Mouse (Mus musculus): ENCODE results near the gene Zfyve26. TPM values are rescaled to one million over a fixed set of nuclear protein-coding genes. Genes with fewer than 3 reads are reported as not detected.
A peak's percentile ranks its signal among the peaks of the same experiment; 100 is the strongest.
"Not testable (repeated sequence)": the region's sequence is repeated elsewhere in the genome, so short reads cannot be mapped to it uniquely, and the experiment has no call there.

The Zfyve26 gene
- 14.6 and 15.6 TPM in 2 replicates for polyA plus RNA-seq (2011; ENCODE audit: insufficient read length, low read depth, missing spikeins)

DNA sequence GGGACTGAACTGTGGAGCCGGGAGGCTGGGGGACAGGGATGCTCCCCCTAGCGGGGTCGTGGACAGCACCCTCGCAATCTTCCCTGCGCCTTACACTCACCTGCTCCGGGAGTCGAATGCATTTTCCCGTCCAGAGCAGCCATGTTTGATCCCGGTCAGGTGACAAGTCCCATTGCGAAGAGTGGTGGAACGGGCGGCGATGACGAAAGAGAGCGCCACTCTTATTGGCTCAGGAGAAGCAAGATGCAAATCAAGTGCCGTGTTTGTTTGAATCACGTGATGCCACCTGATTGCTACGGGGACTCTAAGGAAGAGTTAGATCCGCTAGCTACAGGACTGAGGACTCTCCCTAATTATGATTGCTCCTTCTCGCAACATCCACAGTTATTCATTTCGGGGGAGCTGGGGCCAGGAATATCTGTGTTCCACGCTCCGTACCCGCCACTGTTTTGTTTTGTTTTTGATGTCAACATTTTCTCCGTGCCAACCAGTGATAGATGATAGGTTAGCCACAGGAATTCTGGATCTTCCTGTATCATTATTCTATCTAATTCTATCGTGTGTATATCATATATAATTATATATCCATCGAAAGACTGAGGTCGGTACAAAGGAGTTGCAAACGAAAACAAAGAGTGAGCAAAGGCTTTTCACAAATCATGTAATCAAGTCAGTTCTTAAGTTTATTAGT lies at the start of gene Zfyve26:
TSS of gene Zfyve26 (minus strand) at position 179 of the 691 bp plus-strand sequence.
- peak within 1 kb of the TSS; percentile 39; the same call in 1 of the 2 replicates for H3K27ac ChIP-seq (ENCODE audit: insufficient read depth, low read length)
- H3K4me3 ChIP-seq (ENCODE audit: insufficient read depth, low read length) = peak within 1 kb of the TSS; percentile 98
- peaks cover 2% of the 10 kb centered on the region; the same call in 1 of the 2 replicates for H3K4me1 ChIP-seq (ENCODE audit: control insufficient read depth, insufficient read depth, low read length)
- no peak for TF ChIP-seq CTCF (IDR thresholded peaks at IDR 0.05; ENCODE audit: borderline replicate concordance, insufficient read depth, low read length)
- peak; percentile 72 for TF ChIP-seq POLR2A (IDR thresholded peaks at IDR 0.05; ENCODE audit: low read depth, low read length)

DNA sequence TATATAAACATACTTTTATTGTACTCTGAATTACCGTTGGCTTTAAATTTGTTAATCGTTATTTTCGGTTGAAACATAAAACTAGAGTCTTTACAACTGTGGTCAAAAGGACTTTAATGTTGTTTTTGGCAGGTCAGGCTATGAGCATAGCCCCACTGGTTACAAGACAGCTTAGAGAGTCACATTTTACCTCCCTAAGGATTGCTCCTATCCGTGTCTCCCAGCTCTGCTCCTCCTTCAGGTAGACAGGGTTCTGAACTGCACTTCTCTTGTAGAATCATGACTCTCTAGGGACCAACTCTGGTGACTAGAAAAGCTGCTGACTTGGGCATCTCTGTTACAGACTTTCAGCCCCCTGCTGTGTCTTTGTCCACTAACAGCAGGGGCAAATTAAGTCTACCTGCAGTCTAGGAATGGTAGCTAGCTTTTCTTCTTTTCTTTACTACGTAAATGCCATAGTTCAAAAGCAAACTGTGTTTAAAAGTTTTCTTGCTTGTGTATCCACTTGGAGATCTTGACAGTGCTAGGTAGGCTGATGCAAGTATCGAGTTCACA lies 45.3 kb upstream of the Zfyve26 start:
- Histone ChIP-seq H3K4me1 (ENCODE audit: control insufficient read depth, insufficient read depth, low read length) (peaks cover 7% of the 10 kb centered on the region), H3K27ac (ENCODE audit: insufficient read depth, low read length) (no peak overlapping the region), H3K4me3 (ENCODE audit: insufficient read depth, low read length) (no peak overlapping the region)
- TF ChIP-seq POLR2A (IDR thresholded peaks at IDR 0.05; ENCODE audit: low read depth, low read length) (no peak), CTCF (IDR thresholded peaks at IDR 0.05; ENCODE audit: borderline replicate concordance, insufficient read depth, low read length) (no peak)

DNA sequence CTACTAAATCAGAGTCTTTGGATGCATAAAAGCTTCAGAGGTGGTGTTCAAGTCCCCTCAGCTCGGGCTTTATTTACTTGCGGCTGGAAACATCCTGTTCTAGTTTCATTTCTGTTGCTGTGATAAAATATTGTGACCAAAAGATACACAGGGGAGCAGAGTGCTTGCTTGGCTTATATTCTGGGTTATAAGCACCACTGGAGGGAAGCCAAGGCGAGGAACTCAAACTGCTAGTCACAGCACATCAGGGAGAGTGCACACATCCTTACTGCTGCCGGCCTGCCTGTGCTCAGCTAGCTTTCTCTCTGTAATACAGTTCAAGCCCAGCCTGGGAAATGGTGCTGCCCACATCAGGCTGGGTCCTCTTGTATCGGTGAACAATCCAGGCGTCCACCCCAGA lies 44.4 kb upstream of the Zfyve26 start:
- H3K4me3 ChIP-seq (ENCODE audit: insufficient read depth, low read length) = no peak overlapping the region
- peaks cover 3% of the 10 kb centered on the region; the same call in 1 of the 2 replicates for H3K4me1 ChIP-seq (ENCODE audit: control insufficient read depth, insufficient read depth, low read length)
- H3K27ac ChIP-seq (ENCODE audit: insufficient read depth, low read length) = peak overlapping the region; percentile 25; the same call in 1 of the 2 replicates
- no peak for TF ChIP-seq POLR2A (IDR thresholded peaks at IDR 0.05; ENCODE audit: low read depth, low read length)
- no peak for TF ChIP-seq CTCF (IDR thresholded peaks at IDR 0.05; ENCODE audit: borderline replicate concordance, insufficient read depth, low read length)

DNA sequence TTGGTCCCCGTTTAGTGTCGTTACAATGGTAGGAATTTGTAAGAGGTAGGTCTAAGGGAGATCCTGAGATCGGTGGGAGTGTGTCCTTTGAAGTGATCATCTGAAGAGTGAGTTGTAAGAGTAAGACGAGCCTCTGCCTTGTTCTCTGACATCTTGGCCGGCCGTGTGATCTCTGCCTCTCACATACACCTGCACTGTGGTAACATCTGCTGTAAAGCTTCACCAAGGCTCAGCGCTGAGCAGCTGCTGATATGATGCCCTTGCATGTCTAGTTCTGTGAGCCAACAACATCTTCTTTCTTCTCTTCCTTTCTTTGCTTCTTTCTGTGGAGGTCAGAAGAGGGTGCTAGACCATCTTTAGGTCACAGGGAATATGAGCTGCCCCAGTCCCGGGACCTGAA lies 42.7 kb upstream of the Zfyve26 start:
- no peak for TF ChIP-seq CTCF (IDR thresholded peaks at IDR 0.05; ENCODE audit: borderline replicate concordance, insufficient read depth, low read length)
- no peak for TF ChIP-seq POLR2A (IDR thresholded peaks at IDR 0.05; ENCODE audit: low read depth, low read length)
- no peak overlapping the region for H3K4me3 ChIP-seq (ENCODE audit: insufficient read depth, low read length)
- no peak overlapping the region for H3K27ac ChIP-seq (ENCODE audit: insufficient read depth, low read length)
- H3K4me1 ChIP-seq (ENCODE audit: control insufficient read depth, insufficient read depth, low read length) = peaks cover 3% of the 10 kb centered on the region; the same call in 1 of the 2 replicates

DNA sequence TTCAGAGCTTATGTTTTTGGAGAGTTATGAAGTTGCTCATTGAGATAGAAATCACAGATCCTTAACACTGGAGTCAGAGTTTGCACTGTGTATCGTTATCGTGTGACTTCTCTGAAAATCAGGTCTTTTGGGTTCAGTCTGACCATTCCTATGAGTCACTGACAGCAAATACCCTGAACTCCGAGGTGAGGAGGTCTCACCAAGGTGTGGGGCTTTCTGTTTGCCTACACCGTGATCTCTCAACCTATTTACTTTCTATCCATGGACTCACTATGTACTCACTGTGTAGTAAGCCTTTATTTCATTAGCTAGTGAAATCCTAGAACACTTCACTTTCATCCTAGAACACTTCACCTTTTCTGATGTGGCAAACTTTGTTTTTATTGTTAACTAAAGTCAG lies 35.6 kb upstream of the Zfyve26 start:
- Histone ChIP-seq H3K27ac (ENCODE audit: insufficient read depth, low read length) (no peak overlapping the region), H3K4me1 (ENCODE audit: control insufficient read depth, insufficient read depth, low read length) (no peaks in the 10 kb centered on the region; the same call in 1 of the 2 replicates), H3K4me3 (ENCODE audit: insufficient read depth, low read length) (no peak overlapping the region)
- TF ChIP-seq CTCF (IDR thresholded peaks at IDR 0.05; ENCODE audit: borderline replicate concordance, insufficient read depth, low read length) (no peak), POLR2A (IDR thresholded peaks at IDR 0.05; ENCODE audit: low read depth, low read length) (no peak)

DNA sequence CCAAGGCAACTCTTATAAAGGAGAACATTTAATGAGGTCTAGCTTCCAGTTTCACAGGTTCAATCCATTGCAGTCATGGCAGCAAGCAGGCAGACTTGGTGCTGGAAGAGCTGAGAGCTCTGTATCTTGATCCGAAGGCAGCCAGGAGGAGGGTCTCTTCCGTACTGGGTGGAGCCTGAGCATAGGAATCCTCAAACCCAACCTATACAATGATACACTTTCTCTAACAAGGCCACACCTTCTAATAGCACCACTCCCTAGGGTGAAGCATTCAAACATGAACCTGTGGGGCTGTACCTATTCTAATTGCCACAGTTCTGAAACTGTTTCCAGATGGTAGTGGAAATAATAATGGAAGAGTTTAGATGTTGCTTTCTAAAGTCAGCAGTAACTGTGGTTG lies 34.5 kb upstream of the Zfyve26 start:
- Histone ChIP-seq H3K4me1 (ENCODE audit: control insufficient read depth, insufficient read depth, low read length) (no peaks in the 10 kb centered on the region; the same call in 1 of the 2 replicates), H3K4me3 (ENCODE audit: insufficient read depth, low read length) (no peak overlapping the region), H3K27ac (ENCODE audit: insufficient read depth, low read length) (no peak overlapping the region)
- TF ChIP-seq POLR2A (IDR thresholded peaks at IDR 0.05; ENCODE audit: low read depth, low read length) = no peak
- no peak for TF ChIP-seq CTCF (IDR thresholded peaks at IDR 0.05; ENCODE audit: borderline replicate concordance, insufficient read depth, low read length)

DNA sequence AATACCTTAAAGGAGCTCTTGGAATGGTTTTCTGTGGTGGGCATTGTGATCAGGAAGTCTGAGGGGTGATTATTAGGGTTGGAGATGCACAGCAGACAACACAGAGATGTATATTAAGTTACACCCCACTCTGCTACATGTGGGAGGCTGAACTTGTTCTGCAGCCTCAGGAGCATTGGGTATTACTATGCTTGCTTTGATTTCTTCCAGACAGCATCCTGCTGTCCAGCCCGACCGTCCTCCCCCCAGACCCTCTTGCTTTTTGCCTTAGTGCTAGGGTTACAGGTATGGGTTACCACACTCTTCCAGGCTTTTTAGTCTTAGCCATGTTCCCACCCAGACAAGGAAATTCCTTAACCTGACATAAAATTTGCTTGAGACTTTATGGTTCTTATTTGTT lies 31.8 kb upstream of the Zfyve26 start:
- no peak overlapping the region for H3K27ac ChIP-seq (ENCODE audit: insufficient read depth, low read length)
- TF ChIP-seq CTCF (IDR thresholded peaks at IDR 0.05; ENCODE audit: borderline replicate concordance, insufficient read depth, low read length) (no peak), POLR2A (IDR thresholded peaks at IDR 0.05; ENCODE audit: low read depth, low read length) (no peak)

DNA sequence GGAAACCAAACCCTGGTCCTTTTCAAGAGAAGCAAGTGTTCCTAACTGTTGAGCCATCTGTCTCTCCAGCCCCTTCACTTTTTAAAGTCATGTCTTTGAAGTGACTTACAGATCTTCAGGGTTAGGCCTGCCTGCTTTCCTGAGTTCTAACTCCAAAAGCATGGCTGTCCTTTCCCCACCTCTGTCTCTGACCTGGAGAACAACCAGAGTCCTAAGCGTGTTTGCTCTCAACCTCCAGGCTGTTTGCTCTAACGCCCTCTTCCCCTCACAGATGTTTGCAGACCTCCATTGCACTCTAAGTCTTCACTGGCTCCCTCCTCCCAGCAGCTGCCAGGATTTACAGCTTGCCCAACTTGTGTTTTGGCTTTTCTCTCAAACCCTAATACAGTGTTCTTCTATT lies 30.6 kb upstream of the Zfyve26 start:
- Histone ChIP-seq H3K4me1 (ENCODE audit: control insufficient read depth, insufficient read depth, low read length) (no peaks in the 10 kb centered on the region; the same call in 1 of the 2 replicates), H3K27ac (ENCODE audit: insufficient read depth, low read length) (no peak overlapping the region), H3K4me3 (ENCODE audit: insufficient read depth, low read length) (no peak overlapping the region)
- TF ChIP-seq POLR2A (IDR thresholded peaks at IDR 0.05; ENCODE audit: low read depth, low read length) (no peak), CTCF (IDR thresholded peaks at IDR 0.05; ENCODE audit: borderline replicate concordance, insufficient read depth, low read length) (no peak)

More for the DNA sequence above, 31.8 kb upstream of the Zfyve26 start:
- Histone ChIP-seq H3K4me1 (ENCODE audit: control insufficient read depth, insufficient read depth, low read length) (no peaks in the 10 kb centered on the region; the same call in 1 of the 2 replicates), H3K4me3 (ENCODE audit: insufficient read depth, low read length) (no peak overlapping the region)

DNA sequence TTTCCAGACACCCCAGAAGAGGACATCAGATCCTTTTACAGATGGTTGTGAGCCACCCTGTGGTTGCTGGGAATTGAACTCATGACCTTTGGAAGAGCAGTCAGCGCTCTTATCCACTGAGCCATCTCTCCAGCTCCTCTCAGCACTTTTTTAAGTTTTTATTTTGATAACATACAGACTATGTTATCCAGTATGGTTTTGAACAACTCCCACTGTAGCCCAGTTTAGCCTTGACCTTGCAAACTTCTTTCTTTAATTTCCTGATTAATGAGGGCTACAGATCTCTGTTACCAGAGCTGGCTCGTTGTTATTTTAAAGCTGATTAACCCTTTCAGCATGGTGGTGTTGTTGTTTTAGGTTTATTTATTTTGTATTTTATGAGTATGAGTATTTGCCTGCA lies 30.1 kb upstream of the Zfyve26 start:
- H3K4me1 ChIP-seq (ENCODE audit: control insufficient read depth, insufficient read depth, low read length) = no peaks in the 10 kb centered on the region; the same call in 1 of the 2 replicates
- TF ChIP-seq POLR2A (IDR thresholded peaks at IDR 0.05; ENCODE audit: low read depth, low read length) (no peak), CTCF (IDR thresholded peaks at IDR 0.05; ENCODE audit: borderline replicate concordance, insufficient read depth, low read length) (no peak)
- no peak overlapping the region for H3K27ac ChIP-seq (ENCODE audit: insufficient read depth, low read length)
- H3K4me3 ChIP-seq (ENCODE audit: insufficient read depth, low read length) = no peak overlapping the region

DNA sequence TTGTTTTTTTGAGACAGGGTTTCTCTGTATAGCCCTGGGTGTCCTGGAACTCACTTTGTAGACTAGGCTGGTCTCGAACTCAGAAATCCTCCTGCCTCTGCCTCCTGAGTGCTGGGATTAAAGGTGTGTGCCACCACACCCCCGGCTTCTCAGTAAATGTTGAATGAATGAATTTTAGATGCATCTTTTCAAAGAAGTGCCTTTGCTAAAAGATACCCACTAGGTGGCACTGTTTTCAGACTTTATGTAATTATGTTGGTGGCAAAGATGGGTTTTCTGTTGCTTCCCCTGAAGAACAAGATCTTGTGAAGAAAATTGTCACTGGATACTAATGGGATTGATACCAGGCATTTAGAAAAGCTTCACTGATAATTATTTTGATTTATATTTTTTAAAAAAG lies 26.4 kb upstream of the Zfyve26 start:
- not testable (repeated sequence) for H3K4me3 ChIP-seq (ENCODE audit: insufficient read depth, low read length); H3K4me1 ChIP-seq (ENCODE audit: control insufficient read depth, insufficient read depth, low read length); H3K27ac ChIP-seq (ENCODE audit: insufficient read depth, low read length)

All from embryonic fibroblast, embryonic 13.5 days (primary cell).